Mouse (Mus musculus) kidney, adult 8-10 months (tissue): ENCODE data around the gene Ndufa11.

Experiments
- DNase-seq, 2 experiments: peaks; one replicate each; pipeline ENCODE4 v3.0.0; 2022

Ndufa11 gene

DNA sequence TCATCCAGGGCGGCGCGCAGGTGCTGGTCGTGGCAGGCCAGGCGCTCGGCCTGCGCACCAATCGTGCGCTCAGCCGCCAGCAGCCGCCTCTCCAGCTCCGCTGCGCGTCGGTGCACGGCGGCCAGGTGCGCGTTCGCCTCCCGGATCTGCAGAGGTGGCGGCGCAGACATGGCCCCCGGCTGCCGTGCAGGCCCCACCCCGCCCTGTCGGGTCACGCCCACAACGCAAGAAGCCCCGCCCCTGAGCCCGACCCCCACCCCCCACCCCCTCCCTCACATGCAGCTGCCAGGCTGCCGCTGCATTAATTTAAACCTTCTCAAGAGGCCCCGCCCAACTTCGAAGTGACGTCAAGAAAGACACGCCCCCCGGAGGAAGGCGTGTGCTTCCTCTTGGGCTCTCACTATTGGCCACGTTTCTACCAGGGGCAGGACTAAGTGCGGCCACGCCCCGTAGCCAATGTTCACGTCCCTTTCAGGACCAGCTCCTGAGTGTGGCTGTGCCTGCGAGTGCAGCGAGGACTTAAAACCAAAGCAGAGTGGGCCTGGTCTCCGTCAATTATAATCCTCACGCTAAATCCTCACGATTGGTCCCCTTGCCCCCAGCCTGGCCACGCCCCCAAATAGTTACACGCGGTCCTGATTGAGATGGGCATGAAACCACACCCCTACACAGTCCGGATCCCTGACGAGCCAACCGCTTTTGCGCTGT is 758 bp upstream of the Ndufa11 start:
- DNase-seq, result peak; percentile 99

DNA sequence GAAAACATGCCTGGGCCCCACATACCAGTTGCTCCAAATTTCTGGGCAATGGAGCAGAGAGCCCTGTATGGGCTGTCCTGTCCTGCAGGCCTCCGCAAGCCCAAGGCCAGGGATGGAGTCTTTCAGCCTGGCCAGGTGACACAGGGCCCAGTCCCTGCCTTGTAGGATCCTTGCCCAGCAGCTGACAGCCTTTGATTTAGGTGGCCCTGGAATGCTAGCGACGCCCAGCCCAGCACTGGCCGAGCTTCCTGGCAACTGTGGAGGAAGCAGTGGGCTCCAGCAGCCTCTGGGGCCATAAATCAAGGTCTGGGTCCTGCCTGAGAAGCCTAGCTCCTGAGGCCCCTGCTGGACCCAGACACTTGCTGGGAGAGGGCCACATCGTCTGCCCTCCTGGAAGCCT is 4.9 kb downstream of the Ndufa11 start:
- peak; percentile 45 to 60 for DNase-seq

DNA sequence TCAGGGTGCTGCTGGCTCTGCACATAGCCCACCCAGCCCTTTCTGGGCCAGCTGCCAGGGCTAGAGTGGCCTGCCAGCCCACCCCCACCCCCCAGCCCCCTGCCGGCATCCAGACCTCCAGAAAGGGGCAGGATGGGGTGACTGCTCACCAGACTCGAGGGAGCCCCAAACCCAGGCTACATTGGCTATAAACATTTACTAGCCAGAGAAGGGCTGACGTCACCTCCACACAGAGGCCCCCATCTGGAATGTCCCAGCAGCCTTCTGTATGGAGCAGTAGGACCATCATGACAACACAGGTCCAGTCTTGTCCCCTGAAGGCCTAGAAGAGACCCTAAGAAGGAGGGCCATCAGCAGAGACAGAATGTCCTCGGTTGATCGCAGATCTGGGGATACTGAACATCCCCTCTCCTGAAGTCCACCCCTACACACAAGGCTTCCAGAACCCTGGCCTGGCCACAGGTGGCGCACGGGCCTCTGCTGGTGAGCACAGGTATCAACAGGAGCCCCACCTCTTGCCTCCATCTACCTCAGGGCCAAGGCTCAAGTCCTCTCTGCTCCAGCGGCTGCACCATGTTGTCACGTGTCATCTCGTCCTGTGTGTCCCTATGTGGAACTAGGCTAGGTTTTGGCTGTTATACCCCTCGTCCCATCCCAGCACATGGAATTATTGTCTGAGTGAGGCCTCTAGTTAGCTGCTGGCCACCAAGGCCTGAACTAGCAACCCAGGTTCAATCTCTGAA is 6.0 kb downstream of the Ndufa11 start:
- no peak for DNase-seq

DNA sequence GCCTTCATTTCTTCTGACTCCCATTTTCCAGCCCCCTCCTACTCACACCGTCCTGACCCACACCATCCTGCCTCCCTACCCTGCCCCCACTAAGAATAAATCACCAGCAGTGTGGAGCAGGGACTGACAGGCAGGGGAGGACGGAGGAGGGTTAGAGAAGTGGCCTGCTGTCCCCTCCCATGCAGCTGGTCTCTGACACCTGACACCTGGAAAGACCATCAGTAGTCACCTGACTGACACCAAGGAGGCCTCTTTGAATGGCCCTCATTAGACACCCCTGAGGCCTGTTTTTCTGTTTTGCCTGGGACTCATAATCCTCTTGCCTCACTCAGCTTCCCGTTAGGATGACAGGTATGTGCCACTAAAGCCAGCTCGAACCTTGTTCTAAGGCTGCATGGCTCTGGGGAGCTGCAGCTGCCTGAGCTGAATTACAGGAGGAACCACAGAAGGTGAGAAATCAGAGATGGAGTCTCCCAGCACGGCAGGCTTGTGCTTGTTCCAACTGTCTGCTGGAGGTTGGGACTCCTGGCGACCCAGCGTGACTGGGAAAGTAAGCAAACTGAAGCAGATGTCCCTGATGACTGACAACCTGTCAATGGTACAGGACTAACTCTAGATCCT is 9.6 kb downstream of the Ndufa11 start:
- no peak for DNase-seq

DNA sequence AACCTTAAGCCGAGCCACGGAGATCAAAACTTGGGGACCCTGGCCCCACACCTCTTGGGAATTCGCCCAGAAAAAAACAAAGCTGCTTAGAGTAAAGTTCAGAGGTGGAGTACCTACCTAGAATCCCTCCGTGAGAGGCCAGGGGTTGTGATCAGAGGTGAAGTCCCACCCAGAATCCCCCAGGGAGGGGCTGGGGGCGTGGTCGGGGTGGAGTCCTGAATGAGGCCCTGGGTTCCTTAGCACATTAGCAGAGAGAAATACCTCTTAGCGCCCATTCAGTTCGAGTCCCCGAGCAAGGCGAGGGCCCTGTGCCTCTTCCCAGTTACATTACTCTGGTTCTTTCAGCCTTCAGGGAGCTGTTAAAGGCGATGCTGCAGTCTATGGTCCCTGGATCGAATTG is 10.1 kb downstream of the Ndufa11 start:
- no peak for DNase-seq

DNA sequence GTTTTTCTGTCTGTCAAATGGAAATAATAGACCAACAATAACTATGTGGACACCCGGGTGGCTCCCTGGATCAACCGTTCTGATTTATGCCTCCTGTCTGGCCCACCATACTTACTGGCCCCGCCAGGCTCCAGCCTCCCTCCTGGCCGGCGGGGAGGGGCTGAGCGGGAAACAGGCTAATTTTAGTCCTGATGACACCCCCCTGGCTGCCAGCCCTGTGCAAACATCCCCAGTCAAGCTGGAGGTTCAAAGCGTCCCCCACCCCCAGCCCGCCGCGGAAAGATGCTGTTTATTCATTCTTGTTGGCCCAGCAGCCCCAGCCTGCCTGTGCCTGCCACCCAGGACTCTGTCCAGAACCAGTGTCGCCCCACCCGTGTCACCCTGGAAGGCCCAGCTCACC is 10.6 kb downstream of the Ndufa11 start:
- no peak for DNase-seq

DNA sequence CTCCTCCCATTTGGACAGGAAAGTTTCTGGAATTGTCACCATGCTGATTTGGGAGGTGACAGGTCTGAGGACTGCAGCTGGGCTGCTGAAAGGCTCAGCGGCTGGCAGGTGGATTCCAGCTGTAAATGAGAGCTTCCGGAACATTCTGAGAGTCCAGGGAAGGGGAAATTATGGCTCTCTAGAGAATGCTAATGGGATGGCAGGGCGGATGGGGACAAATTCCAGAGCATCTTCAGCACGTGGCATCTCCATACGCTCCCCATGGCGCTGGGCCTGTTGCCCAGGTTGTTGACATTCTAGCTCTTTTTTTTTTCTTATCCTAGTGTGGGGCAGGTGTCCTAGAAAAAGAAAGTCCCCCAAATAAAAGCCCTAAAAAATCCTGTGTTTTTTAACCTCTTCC is 11.6 kb downstream of the Ndufa11 start:
- peak; percentile 30 to 53 for DNase-seq

DNA sequence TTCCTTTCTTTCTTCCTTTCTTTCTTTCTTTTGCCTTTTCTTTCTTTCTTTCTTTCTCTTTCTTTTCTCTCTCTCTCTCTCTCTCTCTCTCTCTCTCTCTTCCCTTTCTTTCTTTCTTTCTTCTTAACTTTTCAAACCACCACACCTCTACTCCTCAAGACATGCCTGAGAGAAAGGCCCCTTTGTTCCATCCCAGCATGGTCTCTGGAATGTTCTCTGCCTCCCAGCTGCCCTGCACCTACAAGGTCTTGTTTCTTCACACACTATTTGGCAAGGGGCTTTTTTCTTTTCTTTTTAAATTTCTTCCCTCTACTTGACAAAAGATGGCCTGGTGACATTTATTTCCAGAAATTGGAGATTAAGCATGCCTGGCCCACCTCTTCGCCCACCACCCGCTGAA is 12.1 kb downstream of the Ndufa11 start:
- DNase-seq, result no peak

DNA sequence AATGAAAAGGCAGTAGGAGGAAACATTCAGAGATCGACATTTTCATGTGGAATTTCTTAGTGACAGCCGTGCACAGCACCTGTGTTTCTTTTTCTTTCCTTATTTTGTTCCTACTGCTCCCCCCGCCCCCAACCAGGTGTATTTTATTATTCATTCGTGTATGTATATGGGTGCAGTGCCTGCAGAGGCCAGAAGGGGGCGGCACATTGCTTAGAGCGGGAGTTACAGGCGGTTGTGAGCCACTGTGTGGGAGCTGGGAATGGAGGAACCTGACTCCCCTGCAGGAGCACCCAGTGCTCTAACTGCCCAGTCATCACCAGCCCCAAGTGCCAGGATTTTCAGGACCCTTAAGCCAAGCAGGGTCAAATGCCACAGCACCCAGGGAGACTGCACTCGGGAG is 19.0 kb downstream of the Ndufa11 start:
- no peak for DNase-seq

DNA sequence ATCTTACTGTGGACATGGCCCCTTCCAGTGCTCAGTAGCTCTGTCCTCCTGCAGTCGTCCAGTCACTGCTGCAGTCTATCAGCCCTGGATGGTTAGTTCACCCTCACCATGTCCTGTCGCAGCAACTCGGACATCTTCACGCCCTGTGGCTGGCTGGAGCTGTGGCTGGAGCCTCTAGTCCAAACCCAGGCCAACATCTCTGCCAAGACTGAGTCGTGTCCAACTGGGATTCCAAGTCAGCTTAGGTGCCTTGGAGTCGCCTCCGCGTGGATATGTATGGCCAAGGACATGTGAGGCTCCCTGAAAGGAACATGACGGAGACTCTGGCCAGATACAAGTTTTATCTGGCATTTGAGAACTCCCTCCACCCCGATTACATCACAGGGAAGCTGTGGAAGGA is 20.7 kb downstream of the Ndufa11 start:
- no peak for DNase-seq

DNA sequence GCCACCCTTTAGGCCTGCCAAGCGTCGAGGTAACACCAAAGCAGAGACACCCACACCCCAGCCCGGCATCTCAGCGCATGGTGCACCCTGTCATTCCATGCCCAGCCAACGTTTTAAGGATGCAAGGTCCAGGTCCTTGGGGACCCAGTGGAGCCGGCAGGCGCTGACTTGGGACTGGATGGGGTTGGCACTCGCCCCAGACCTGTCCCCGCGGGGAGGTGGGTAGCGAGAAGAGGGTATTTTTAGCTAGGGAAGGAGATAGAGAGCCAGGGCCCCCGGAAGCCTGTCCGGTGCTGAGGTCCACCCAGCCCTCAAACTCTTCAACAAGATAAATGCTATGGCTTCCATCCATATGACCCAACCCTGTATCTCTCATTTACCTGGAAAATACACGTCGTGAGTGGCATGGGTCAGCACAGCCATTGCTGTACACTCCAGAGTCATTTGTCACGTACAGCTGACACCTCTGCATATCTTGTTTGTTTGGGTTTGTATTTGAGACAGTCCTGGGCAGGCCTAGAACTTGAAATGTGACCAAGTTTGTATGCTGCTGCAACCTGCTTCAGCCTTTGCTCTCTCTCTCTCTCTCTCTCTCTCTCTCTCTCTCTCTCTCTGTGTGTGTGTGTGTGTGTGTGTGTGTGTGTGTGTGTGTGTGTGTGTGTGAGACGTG is 22.7 kb downstream of the Ndufa11 start:
- DNase-seq, result no peak

DNA sequence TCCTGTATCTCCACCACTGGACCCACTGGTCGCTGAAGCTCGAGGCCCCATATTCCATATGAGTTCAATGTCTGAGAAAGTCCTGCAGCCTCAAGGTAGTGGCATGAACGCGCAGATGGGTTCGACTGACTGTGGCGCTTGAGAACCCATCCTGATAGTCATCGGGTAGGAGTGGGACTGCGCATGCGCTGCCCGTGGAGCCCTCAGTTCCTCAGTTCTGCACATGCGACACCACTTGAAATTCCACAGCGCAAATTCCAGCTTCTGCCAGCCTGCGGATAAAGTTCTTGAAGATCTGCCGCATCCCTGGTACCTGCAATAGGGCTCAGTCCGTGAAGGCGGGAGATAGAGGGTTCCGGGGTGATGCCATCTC is 23.2 kb downstream of the Ndufa11 start:
- no peak for DNase-seq

DNA sequence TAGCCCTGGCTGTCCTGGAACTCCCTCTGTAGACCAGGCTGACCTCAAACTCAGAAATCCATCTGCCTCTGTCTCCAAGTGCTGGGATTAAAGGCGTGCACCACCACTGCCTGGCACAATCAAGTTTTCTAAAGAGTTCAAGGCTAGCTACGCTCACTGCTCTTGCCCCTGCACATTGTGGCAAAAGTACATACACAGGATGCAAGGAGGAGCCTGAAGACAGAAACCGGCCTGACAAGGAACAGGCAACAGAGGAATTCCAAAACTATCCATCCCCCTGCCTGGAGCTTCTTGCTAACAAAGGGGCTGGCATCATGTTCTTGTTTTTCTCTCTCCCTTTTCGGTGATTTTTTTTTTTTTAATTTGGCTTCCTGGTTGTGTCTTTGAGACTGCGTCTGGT is 26.6 kb downstream of the Ndufa11 start:
- no peak for DNase-seq

DNA sequence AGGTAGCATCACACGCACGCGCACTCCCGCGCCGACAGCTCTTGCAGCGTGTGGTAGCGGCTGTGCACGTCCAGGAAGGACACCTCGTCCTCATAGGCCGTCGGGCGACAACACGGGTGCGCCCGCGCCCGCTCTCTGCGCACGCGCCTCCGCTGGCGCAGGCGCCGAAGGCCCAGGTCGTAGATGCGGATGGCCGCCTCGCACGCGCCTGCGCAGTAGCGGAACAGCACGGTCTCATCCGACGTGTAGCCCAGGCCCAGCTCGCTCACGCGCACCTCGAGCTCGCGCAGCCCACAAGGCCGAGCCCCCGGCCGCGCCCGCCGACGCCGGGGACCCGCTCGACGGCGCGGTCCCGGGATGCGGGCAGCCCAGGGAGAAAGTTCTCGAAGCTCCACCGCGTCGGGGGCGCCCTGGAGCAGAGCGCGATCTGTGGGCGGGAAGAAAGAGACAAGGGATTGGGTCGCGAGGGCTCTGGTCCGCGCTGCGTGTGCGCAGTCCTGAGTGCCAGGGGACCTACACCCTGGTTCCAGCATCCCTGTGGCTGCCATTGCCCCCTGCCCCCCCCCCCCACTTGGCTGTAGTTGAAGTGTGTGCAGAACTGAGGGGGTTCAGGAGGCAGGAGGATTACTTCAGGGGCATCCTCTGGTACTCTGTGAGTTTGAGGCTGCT is 34.0 kb downstream of the Ndufa11 start:
- no peak for DNase-seq

DNA sequence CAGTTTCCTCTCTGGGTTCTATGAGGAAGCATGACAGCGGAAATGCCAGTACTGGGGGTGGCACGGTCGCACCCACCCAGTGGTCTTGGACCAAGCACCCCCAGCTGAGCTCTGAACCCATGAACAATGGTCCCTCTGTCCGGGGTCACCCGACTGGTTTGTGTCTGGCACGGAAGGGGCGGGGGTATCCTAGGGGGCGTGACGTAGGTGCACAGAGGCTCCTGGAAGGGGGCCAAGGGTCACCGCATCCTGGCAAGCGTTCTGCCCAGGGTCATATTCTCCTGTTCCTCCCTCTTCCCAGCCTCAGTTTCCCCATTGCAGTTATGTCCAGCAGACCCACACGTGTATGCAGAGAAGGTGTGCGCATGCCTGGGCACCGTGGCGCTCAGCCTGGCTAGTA is 35.9 kb downstream of the Ndufa11 start:
- no peak for DNase-seq

DNA sequence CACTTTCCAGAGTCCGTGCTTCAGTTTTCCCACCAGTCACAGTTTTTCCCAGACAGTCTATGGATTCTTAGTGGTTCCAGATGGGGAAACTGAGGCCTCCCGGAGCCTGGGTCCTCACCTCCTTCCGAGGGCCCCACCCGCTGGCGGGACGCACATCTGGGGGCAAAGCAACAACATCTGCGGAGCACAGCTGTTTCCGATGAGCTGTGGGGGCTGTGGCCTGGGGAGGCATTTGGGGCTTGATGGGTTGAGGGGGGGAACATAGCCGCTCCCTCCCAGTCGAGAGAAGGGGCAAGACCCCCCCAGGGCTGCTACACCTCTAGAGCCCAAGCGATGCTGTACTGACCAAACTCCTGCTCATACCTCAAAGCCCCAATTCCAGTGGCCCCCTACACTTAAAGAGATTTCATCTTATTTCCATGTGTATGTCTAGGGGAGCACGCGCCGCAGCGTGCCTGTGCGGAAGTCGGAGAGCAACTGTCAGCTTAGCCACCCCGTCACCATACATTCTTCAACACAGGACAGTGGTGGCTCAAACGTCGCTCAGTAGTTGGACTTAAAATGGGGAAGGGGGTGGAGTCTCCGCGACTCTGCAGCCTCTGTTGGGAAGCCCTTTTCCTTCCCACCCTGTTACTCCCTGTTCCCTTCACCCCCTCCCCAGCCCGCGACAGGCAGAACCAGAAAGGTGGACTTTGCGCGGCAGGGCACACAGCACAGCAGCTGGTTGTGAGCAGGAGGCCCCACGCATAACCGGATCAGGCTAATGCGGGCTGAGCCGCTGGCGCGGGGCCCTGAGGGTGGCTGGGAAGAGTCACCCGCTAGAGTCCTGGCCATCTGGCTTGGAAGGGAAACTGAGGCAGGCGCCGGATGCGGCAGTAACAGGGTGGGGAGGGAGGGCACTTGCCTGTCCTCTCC is 37.0 kb downstream of the Ndufa11 start:
- DNase-seq, result peak in 1 of 2 experiments; percentile 45

DNA sequence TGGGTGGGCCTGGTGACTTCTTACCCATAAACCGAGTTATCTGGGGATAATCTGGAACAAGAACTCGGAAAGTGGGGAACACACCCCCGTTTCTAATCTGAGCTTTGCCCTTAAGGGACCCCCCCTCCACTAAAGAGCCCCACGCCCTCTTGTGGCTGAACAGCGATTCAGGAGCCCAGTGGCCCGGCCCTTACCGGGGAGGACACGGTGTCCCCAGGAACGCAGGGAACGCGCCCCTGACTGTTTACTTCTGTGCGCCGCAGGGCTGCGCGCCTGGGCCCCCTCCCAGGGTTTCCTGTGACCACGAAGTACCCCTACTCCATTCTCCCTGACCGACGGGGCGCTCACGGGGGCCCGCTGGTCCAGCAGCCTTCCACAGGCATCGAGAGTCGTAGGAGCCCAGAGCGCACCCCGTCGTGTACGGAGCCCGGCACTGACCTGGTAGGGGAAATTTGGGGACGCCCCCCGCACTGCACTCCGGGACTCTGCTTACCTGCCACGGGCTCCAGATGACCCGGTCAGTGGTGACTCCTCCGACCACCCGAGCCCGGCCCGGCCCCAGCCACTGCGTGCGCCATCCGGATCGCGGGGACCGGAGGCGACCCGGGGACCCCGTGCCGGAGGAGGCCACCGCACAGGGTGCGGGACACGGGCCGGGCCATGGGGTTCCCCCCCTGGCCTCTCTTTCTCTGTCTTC is 39.3 kb downstream of the Ndufa11 start:
- peak in 1 of 2 experiments; percentile 47 for DNase-seq

DNA sequence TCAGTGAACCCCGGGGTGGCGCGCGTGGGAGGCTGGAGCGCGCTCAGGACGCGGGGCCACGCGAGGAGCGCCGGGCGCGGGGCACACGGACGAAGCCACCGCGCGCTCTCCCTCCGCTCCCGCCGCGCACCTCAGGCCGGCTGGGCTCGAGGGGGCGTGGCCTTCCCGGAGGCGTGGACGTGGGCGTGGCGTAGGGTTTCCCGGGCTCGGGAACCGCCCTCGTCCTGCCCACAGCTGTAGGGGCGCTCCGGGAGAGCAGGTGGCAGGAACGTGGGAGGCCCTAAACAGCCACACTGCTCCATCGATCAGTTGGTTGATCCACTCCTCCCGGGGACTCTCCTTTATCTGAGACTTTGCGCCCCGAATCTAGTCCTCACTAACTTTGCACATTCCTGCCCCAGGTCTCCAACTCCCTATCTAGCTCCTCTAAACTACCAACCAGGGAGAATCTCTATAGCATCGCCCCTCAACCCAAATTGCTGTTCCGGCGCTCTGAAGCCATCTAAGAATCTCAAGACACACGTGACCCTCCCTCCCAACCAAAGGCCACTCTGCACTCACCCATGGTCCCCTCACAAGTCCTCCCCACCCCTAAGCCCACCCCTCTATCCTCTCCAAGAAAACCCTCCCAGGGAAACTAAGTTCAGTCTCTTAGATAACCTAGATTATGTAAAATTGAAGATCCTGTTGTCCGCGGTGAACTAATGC is 40.0 kb downstream of the Ndufa11 start, which contains the start of gene Nrtn:
Gene Nrtn, minus strand, starts transcription at position 115 of the 708 bp plus-strand sequence.
- peak; percentile 90 to 95 for DNase-seq

DNA sequence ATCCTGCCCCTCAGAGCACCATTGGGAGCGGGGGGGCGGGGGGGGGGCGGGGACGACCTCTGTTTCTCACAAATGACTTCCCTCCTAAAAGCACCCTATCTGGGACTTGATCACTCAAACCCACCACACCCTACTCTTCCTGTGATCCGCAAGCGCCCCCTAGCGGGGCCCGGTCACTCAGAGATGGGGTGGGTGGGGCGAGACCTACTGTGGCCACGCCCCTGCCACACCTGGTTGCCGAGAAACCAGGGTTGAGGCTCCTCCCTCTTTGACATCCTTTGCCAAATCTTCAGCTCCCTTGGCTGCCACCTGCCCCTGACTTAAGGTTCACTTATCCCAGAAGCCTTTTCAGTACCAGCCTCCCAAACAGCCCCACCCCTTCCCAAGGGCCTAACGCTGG is 40.6 kb downstream of the Ndufa11 start:
- peak; percentile 86 to 90 for DNase-seq

DNA sequence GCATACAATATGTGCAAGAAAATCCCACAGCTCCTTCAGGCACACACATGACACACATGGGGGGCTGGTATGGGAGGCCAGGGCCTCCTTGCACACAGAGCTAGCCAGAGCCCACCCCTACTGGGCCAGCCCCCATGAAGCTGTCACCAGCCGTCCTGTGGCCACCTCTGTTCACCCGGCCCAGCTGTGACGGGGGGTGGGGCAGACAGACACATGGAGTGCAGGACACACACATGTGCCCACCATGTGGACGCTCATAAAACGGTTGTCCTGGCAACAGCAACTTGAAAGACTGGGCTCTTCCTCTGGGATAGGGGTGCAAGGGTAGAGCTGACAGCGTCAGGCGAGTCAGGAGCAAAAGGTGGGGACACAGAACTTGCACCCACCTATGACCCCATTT is 41.7 kb downstream of the Ndufa11 start:
- DNase-seq, result no peak

DNA sequence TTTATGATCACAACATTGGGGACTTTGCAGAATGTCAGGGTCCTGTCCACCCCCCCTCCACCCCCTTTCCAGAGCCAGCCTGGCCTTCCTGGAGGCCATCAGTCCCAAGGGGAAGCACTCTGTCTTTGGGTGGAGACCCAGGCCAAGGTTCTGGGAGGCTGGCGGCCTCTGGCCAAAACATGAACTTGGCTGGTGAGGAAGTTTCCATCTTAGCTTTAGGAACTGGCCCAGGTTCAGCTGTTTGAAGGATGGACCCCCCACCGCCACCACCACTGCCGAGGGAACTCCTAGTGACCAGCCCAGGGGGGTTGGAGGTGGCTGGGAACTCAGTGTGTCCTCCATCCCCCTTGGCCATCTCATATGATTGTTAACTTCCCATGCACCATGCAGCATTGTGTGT is 43.5 kb downstream of the Ndufa11 start:
- no peak for DNase-seq
